Mouse (Mus musculus) olfactory bulb, adult 2 months (tissue): Measurements from ENCODE around the gene Notch4. TPM values are rescaled to one million over a fixed set of nuclear protein-coding genes. Genes with fewer than 3 reads are reported as not detected.

Experiments
- H3K27ac ChIP-seq: fragments of 200-500 bp; 2 replicates; pipeline ENCODE4 v1.5.1; 2012; ENCODE audit warnings: low read depth, low read length; ENCODE audit not compliant: insufficient read depth
- H3K4me1 ChIP-seq: fragments of 200-500 bp; 2 replicates; pipeline ENCODE4 v1.6.1; 2012; ENCODE audit warnings: low read length; ENCODE audit not compliant: control insufficient read depth, insufficient read depth
- H3K4me3 ChIP-seq: fragments of 200-500 bp; 2 replicates; pipeline ENCODE4 v1.5.1; 2012; ENCODE audit warnings: mild to moderate bottlenecking, low read depth, low read length, moderate library complexity; ENCODE audit not compliant: insufficient read depth
- CTCF ChIP-seq: fragments of 200-500 bp; IDR thresholded peaks from 2 replicates; pipeline ENCODE4 v1.5.1; 2012; ENCODE audit warnings: low read depth, mild to moderate bottlenecking, low read length, moderate library complexity; ENCODE audit not compliant: insufficient read depth
- POLR2A ChIP-seq: fragments of 200-500 bp; IDR thresholded peaks from 2 replicates; pipeline ENCODE4 v1.6.1; 2012; ENCODE audit warnings: mild to moderate bottlenecking, low read depth, low read length, moderate library complexity; ENCODE audit not compliant: insufficient read depth
- WGBS: fragments of 180-500 bp; shearing (Covaris S2); methylation state at CpG from one replicate; pipeline ENCODE4 v1.1.7; 2018; 5-methylcytosine and 5-hydroxymethylcytosine counted together
- polyA plus RNA-seq: library from polyadenylated mRNA; stranded (reverse); fragments of >200 nt; gene quantifications from 2 replicates; pipeline ENCODE4 v1.2.4, GENCODE M21; 2012; ENCODE audit warnings: low replicate concordance; ENCODE audit not compliant: missing spikeins, insufficient read depth, insufficient read length

Gene Notch4
- polyA plus RNA-seq, 1 experiment: not detected

GRCm38 (mm10) chr17:34599891-34600290 is 35.8 kb downstream of the Notch4 start:
- no peak for TF ChIP-seq POLR2A
- TF ChIP-seq CTCF: no peak
- Histone ChIP-seq H3K4me1 (peaks cover 11% of the 10 kb centered on the region), H3K4me3 (no peak overlapping the region), H3K27ac (no peak overlapping the region)
- WGBS: 69% methylated on average over 9 of the region's 9 CpGs

GRCm38 (mm10) chr17:34601796-34602195 is 37.7 kb downstream of the Notch4 start:
- 85% methylated on average over 12 of the region's 12 CpGs for WGBS
- H3K27ac ChIP-seq: no peak overlapping the region
- peaks cover 12% of the 10 kb centered on the region for H3K4me1 ChIP-seq
- no peak for TF ChIP-seq CTCF
- TF ChIP-seq POLR2A: no peak
- H3K4me3 ChIP-seq: no peak overlapping the region

- under 1% methylated on average over 30 of the region's 30 CpGs for WGBS
- Histone ChIP-seq H3K27ac (peak within 1 kb of the TSS; percentile 94), H3K4me3 (peak within 1 kb of the TSS; percentile 63), H3K4me1 (peaks cover 21% of the 10 kb centered on the region)
- peak; percentile 34; the same call in 1 of the 2 replicates for TF ChIP-seq POLR2A
- no peak for TF ChIP-seq CTCF
Observed at GRCm38 (mm10) chr17:34603375-34604060, 39.5 kb downstream of the Notch4 start, which contains the start of gene Rnf5. Gene Rnf5, minus strand, starts transcription at chr17:34603690.

- Histone ChIP-seq H3K27ac (peak within 1 kb of the TSS; percentile 94), H3K4me3 (peak within 1 kb of the TSS; percentile 63), H3K4me1 (peaks cover 25% of the 10 kb centered on the region)
- TF ChIP-seq POLR2A (peak; percentile 76), CTCF (no peak)
- WGBS: under 1% methylated on average over 35 of the region's 35 CpGs
Observed at GRCm38 (mm10) chr17:34604061-34604508, 40.0 kb downstream of the Notch4 start, which contains the start of gene Agpat1. Gene Agpat1, plus strand, starts transcription at chr17:34604262.

GRCm38 (mm10) chr17:34604511-34605237 is 40.6 kb downstream of the Notch4 start:
- WGBS: 11% methylated on average over 24 of the region's 24 CpGs
- Histone ChIP-seq H3K4me1 (peaks cover 25% of the 10 kb centered on the region), H3K4me3 (peak overlapping the region; percentile 61), H3K27ac (peak overlapping the region; percentile 94)
- TF ChIP-seq CTCF (no peak), POLR2A (no peak)

GRCm38 (mm10) chr17:34605609-34606008 is 41.5 kb downstream of the Notch4 start:
- TF ChIP-seq POLR2A (peak; percentile 95), CTCF (no peak)
- H3K27ac ChIP-seq: peak overlapping the region; percentile 94
- peak overlapping the region; percentile 61 for H3K4me3 ChIP-seq
- WGBS: 0% methylated on average over 30 of the region's 30 CpGs
- H3K4me1 ChIP-seq: peaks cover 25% of the 10 kb centered on the region

GRCm38 (mm10) chr17:34606186-34607039 is 42.3 kb downstream of the Notch4 start:
- H3K4me3 ChIP-seq: peak overlapping the region; percentile 61
- TF ChIP-seq POLR2A: no peak
- no peak for TF ChIP-seq CTCF
- peaks cover 25% of the 10 kb centered on the region for H3K4me1 ChIP-seq
- no peak overlapping the region for H3K27ac ChIP-seq
- WGBS: 13% methylated on average over 32 of the region's 32 CpGs

- no peak overlapping the region for H3K4me3 ChIP-seq
- peaks cover 23% of the 10 kb centered on the region for H3K4me1 ChIP-seq
- TF ChIP-seq CTCF (no peak), POLR2A (no peak)
- no peak overlapping the region for H3K27ac ChIP-seq
- WGBS: 67% methylated on average over 7 of the region's 7 CpGs
Observed at GRCm38 (mm10) chr17:34607997-34608396, 43.9 kb downstream of the Notch4 start.
